Mouse (Mus musculus): ENCODE measurements around the gene Camkk2. TPM values are rescaled to one million over a fixed set of nuclear protein-coding genes. Genes with fewer than 3 reads are reported as not detected.

Camkk2 gene
- polyA plus RNA-seq, 1 experiment from 2014 or later: 40.9 TPM

GRCm38 (mm10) chr5:122687391-122687790 lies 91.8 kb downstream of the Camkk2 start:
- no peak overlapping the region for H3K9ac ChIP-seq (ENCODE audit: low read depth, low read length)
- H3K4me3 ChIP-seq (ENCODE audit: low read length): no peak overlapping the region
- no peak overlapping the region for H3K27ac ChIP-seq (ENCODE audit: low read depth, low read length)
- H3K36me3 ChIP-seq (ENCODE audit: control insufficient read depth, insufficient read depth, low read length): no peaks in the 10 kb centered on the region
- no peaks in the 10 kb centered on the region for H3K4me1 ChIP-seq (ENCODE audit: control insufficient read depth, insufficient read depth, low read length)
- H3K27me3 ChIP-seq (ENCODE audit: control insufficient read depth, insufficient read depth, low read length): no peaks in the 10 kb centered on the region
- no peak for ATAC-seq (ENCODE audit: low FRiP score, low TSS enrichment)
- no peak overlapping the region for H3K4me2 ChIP-seq (replicated peaks; ENCODE audit: low read depth, low read length)
- 84% methylated on average over 4 of the region's 4 CpGs for WGBS
- H3K9me3 ChIP-seq (ENCODE audit: control insufficient read depth, low read length): no peaks in the 10 kb centered on the region

DNA sequence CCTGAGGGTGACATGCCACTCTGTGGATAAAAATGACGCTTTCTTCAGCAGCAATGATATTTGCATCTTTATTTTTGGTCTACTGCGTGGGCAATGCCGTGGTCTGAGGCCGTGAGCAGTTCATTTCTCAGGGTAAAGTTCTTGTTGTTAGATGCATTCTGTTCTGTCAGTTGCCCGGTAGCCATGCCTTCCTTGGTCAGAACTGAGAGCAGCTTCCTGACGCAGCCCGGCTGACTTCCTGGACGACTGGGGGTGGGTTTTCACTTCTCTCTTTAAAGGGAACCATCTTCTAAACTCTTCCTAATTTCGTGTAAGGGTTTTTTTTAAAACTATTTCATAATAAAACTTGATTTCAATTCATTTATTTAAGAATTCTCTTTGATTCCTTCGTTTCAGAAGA lies 95.3 kb downstream of the Camkk2 start:
- H3K9me3 ChIP-seq (ENCODE audit: control insufficient read depth, low read length): no peaks in the 10 kb centered on the region
- H3K4me1 ChIP-seq (ENCODE audit: control insufficient read depth, insufficient read depth, low read length): no peaks in the 10 kb centered on the region
- no peak for ATAC-seq (ENCODE audit: low FRiP score, low TSS enrichment)
- H3K9ac ChIP-seq (ENCODE audit: low read depth, low read length): no peak overlapping the region
- H3K4me2 ChIP-seq (replicated peaks; ENCODE audit: low read depth, low read length): no peak overlapping the region
- no peaks in the 10 kb centered on the region for H3K27me3 ChIP-seq (ENCODE audit: control insufficient read depth, insufficient read depth, low read length)
- 71% methylated on average over 10 of the region's 10 CpGs for WGBS
- no peak overlapping the region for H3K4me3 ChIP-seq (ENCODE audit: low read length)
- H3K36me3 ChIP-seq (ENCODE audit: control insufficient read depth, insufficient read depth, low read length): no peaks in the 10 kb centered on the region
- no peak overlapping the region for H3K27ac ChIP-seq (ENCODE audit: low read depth, low read length)

GRCm38 (mm10) chr5:122681276-122681675 lies 97.9 kb downstream of the Camkk2 start:
- H3K9ac ChIP-seq (ENCODE audit: low read depth, low read length): no peak overlapping the region
- no peaks in the 10 kb centered on the region for H3K9me3 ChIP-seq (ENCODE audit: control insufficient read depth, low read length)
- no peak overlapping the region for H3K4me2 ChIP-seq (replicated peaks; ENCODE audit: low read depth, low read length)
- no peak for ATAC-seq (ENCODE audit: low FRiP score, low TSS enrichment)
- no peak overlapping the region for H3K4me3 ChIP-seq (ENCODE audit: low read length)
- whole genome bisulfite sequencing: 86% methylated on average over 12 of the region's 12 CpGs
- H3K36me3 ChIP-seq (ENCODE audit: control insufficient read depth, insufficient read depth, low read length): no peaks in the 10 kb centered on the region
- no peak overlapping the region for H3K27ac ChIP-seq (ENCODE audit: low read depth, low read length)
- H3K27me3 ChIP-seq (ENCODE audit: control insufficient read depth, insufficient read depth, low read length): no peaks in the 10 kb centered on the region
- no peaks in the 10 kb centered on the region for H3K4me1 ChIP-seq (ENCODE audit: control insufficient read depth, insufficient read depth, low read length)

Small RNAs within 50 kb of the gene (microRNA-seq; reads per million reads assigned to microRNA genes)
- gene Mir8115: not detected

Other genes with a start within 250 kb of the Camkk2 start
- 34.1 and 46.0 TPM in 2 replicates for gene Ift81, start 164.9 kb downstream of the Camkk2 start, polyA plus RNA-seq (2014; fragmentation: Nextera tagmentation; extraction: Ambion mirVana)
- 0.56 and 1.1 TPM in 2 replicates for gene P2rx7, start 135.5 kb downstream of the Camkk2 start, polyA plus RNA-seq (2014; fragmentation: Nextera tagmentation; extraction: Ambion mirVana)
- 14.0 and 14.8 TPM in 2 replicates for gene P2rx4, start 71.9 kb downstream of the Camkk2 start, polyA plus RNA-seq (2014; fragmentation: Nextera tagmentation; extraction: Ambion mirVana)
- 335 and 457 TPM in 2 replicates for gene Anapc5, start 41.9 kb upstream of the Camkk2 start, polyA plus RNA-seq (2014; fragmentation: Nextera tagmentation; extraction: Ambion mirVana)
- gene Rnf34, start 70.6 kb upstream of the Camkk2 start, polyA plus RNA-seq (2014; fragmentation: Nextera tagmentation; extraction: Ambion mirVana): 33.4 and 35.1 TPM in 2 replicates
- 59.1 and 105 TPM in 2 replicates for gene Kdm2b, start 210.4 kb upstream of the Camkk2 start, polyA plus RNA-seq (2014; fragmentation: Nextera tagmentation; extraction: Ambion mirVana)
- 21.5 and 23.2 TPM in 2 replicates for gene Orai1, start 235.7 kb upstream of the Camkk2 start, polyA plus RNA-seq (2014; fragmentation: Nextera tagmentation; extraction: Ambion mirVana)